Mouse (Mus musculus): Measurements from ENCODE around the gene Itgb3. TPM values are rescaled to one million over a fixed set of nuclear protein-coding genes. Genes with fewer than 3 reads are reported as not detected.

The Itgb3 gene
- polyA plus RNA-seq, 1 experiment from 2014 or later, result 0.91 TPM

DNA sequence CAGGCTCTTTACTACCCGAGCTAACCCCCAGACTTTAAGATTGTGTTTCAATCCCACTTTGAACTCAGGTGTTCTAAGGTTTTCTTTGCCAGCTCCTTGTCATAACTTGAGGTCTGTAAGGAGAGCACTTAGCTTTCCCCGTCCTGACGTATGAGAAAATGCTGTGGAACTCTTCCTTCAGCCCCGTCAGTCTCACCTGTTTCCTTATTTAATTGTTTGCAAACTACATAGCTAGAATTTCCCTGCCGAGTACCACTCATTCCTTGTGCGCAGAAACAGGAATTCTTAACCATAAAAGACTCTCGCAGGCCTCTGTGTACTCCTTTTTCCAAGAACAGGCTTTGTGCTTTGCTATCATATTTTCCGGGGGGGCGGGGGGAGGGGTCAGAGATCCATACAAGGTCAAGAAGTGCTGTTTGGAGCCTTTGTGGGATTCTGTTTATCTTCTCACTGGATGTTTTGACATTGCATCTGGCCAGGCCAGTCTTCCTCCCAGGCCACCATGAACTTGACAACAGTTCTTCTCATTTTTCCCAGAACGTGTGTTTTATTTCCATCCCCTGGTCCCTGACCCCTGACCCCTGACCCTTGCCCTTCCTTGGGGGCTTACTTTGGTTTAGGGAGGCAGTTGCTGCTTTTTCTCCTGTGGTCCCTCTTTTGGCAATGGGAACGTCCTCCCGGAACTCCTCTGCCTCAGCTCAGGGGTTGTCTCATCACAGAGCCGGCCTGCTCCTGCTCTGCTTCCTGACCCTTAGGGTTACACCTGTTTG, 15.5 kb upstream of the Itgb3 start:
- H3K4me1 ChIP-seq (replicated peaks; ENCODE audit: control insufficient read depth, insufficient read depth, low read length), result no peaks in the 10 kb centered on the region
- ATAC-seq, result no peak
- no peaks in the 10 kb centered on the region for H3K36me3 ChIP-seq (ENCODE audit: control insufficient read depth, insufficient read depth)
- no peak overlapping the region for H3K27ac ChIP-seq (ENCODE audit: low read length)
- H3K27me3 ChIP-seq (replicated peaks; ENCODE audit: control insufficient read depth, insufficient read depth, low read length), result no peaks in the 10 kb centered on the region
- H3K9ac ChIP-seq (replicated peaks; ENCODE audit: low read depth, low read length), result no peak overlapping the region
- peaks cover 3% of the 10 kb centered on the region; the same call in 1 of the 2 replicates for H3K9me3 ChIP-seq (ENCODE audit: control insufficient read depth, low read length)
- 82% methylated on average over 13 of the region's 13 CpGs for WGBS
- no peak overlapping the region for H3K4me3 ChIP-seq (replicated peaks; ENCODE audit: low read length)
- H3K4me2 ChIP-seq (ENCODE audit: low read length), result no peak overlapping the region

DNA sequence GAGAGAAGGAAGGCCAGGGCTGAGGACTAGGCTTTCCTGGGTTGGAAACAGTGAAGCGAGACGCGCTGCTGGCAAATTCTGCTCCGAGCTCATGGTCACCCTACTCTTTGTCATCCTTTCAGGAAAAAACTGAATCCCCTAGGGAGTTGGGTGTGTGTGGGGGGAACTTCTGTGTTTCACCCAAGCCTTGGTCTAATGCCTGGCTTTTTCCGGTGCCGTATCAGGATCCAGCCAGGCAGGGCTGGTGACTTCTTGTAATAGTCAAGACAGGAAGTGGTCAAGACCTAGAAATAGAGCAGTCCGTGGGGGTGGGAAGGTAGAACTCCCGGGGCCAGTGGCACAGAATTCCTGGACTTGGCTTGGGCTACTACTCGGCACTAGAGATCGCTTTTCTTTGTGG, 11.4 kb upstream of the Itgb3 start:
- H3K27me3 ChIP-seq (replicated peaks; ENCODE audit: control insufficient read depth, insufficient read depth, low read length), result no peaks in the 10 kb centered on the region
- H3K27ac ChIP-seq (ENCODE audit: low read length), result no peak overlapping the region
- no peak overlapping the region for H3K4me3 ChIP-seq (replicated peaks; ENCODE audit: low read length)
- H3K9me3 ChIP-seq (ENCODE audit: control insufficient read depth, low read length), result no peaks in the 10 kb centered on the region
- no peaks in the 10 kb centered on the region for H3K4me1 ChIP-seq (replicated peaks; ENCODE audit: control insufficient read depth, insufficient read depth, low read length)
- H3K9ac ChIP-seq (replicated peaks; ENCODE audit: low read depth, low read length), result no peak overlapping the region
- no peak overlapping the region for H3K4me2 ChIP-seq (ENCODE audit: low read length)
- ATAC-seq, result no peak
- H3K36me3 ChIP-seq (ENCODE audit: control insufficient read depth, insufficient read depth), result no peaks in the 10 kb centered on the region
- WGBS, result 84% methylated on average over 10 of the region's 10 CpGs

DNA sequence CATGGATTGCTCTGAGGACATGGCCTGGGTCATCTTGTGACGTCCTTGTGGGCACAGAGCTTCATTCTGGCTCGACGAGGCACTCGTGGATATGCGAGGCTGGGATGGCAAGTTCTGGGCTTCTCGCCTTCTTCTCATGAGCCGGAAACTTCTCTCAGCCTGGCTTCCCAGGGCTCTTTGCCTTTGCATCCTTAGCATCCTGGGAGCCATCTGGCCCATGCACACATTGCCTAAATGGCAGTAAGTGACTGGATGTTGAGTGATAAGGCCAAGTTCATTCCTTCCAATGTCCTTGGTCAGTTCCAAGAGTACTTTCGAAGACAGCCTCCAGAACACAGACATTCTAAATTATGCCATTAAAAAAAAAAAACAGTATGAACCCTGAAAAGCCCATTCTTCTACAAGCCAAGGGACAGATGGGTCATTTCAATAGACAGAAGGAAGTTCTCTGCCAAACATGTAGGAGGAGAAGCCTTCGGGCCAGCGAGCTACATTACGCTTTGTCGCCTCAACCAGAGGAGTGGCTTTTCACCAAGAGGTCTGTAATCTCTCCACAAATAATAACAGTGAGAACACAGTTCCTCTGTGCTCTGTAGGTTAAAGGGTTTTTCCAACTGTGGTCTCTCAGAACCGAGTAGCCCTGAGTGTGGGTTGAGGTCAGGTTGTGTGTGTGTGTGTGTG, 8.4 kb upstream of the Itgb3 start:
- H3K9ac ChIP-seq (replicated peaks; ENCODE audit: low read depth, low read length), result no peak overlapping the region
- H3K27me3 ChIP-seq (replicated peaks; ENCODE audit: control insufficient read depth, insufficient read depth, low read length), result no peaks in the 10 kb centered on the region
- no peaks in the 10 kb centered on the region for H3K36me3 ChIP-seq (ENCODE audit: control insufficient read depth, insufficient read depth)
- H3K27ac ChIP-seq (ENCODE audit: low read length), result no peak overlapping the region
- H3K4me1 ChIP-seq (replicated peaks; ENCODE audit: control insufficient read depth, insufficient read depth, low read length), result no peaks in the 10 kb centered on the region
- no peak for ATAC-seq
- no peaks in the 10 kb centered on the region for H3K9me3 ChIP-seq (ENCODE audit: control insufficient read depth, low read length)
- no peak overlapping the region for H3K4me2 ChIP-seq (ENCODE audit: low read length)
- 81% methylated on average over 13 of the region's 13 CpGs for WGBS
- no peak overlapping the region for H3K4me3 ChIP-seq (replicated peaks; ENCODE audit: low read length)

DNA sequence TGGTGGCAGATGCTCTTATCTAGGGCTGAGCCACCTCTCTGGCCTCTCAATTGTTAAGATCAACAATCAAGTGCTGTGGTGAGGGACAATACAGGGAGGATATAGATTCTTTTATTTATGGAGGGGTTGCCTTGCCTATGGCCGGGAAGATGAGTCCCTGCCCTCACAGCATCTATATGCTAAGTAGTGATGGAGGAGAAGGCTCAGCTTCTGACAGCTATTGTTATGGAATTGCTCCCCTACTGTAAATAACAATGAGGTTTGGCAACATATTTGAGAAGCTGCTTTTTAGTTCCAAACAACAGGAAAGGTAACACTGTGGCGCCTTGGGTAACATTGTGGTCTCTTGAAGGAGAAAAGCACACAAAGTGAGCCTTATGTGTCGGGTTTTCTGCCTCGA, 7.1 kb upstream of the Itgb3 start:
- Histone ChIP-seq H3K27ac (ENCODE audit: low read length) (no peak overlapping the region), H3K4me3 (replicated peaks; ENCODE audit: low read length) (no peak overlapping the region), H3K4me2 (ENCODE audit: low read length) (no peak overlapping the region), H3K9ac (replicated peaks; ENCODE audit: low read depth, low read length) (no peak overlapping the region), H3K4me1 (replicated peaks; ENCODE audit: control insufficient read depth, insufficient read depth, low read length) (no peaks in the 10 kb centered on the region), H3K9me3 (ENCODE audit: control insufficient read depth, low read length) (no peaks in the 10 kb centered on the region), H3K36me3 (ENCODE audit: control insufficient read depth, insufficient read depth) (no peaks in the 10 kb centered on the region), H3K27me3 (replicated peaks; ENCODE audit: control insufficient read depth, insufficient read depth, low read length) (no peaks in the 10 kb centered on the region)
- no peak for ATAC-seq
- 49% methylated on average over 4 of the region's 4 CpGs for WGBS

DNA sequence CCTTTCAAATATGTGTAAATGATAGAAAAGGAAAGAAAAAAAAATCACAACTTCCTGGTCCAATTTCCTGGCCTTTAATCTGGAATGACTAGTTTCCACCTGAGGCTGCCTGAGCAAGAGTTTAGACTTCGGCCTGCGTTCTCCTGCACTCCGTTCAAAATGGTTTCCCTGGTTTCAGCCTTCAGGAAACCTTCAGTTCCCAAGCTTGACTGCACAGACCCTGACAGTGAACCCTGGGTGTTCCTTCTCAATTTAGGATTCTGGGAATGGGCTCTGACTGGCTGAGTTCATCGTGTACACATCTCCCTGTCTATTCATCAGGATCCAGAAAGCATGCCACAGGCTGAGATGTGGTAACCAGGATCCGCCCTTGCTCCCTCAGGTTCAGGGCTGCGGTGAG, 3.6 kb upstream of the Itgb3 start:
- Histone ChIP-seq H3K27ac (ENCODE audit: low read length) (no peak overlapping the region), H3K36me3 (ENCODE audit: control insufficient read depth, insufficient read depth) (no peaks in the 10 kb centered on the region), H3K9ac (replicated peaks; ENCODE audit: low read depth, low read length) (no peak overlapping the region), H3K4me3 (replicated peaks; ENCODE audit: low read length) (no peak overlapping the region), H3K4me1 (replicated peaks; ENCODE audit: control insufficient read depth, insufficient read depth, low read length) (peaks cover 10% of the 10 kb centered on the region), H3K9me3 (ENCODE audit: control insufficient read depth, low read length) (no peaks in the 10 kb centered on the region), H3K27me3 (replicated peaks; ENCODE audit: control insufficient read depth, insufficient read depth, low read length) (peaks cover 11% of the 10 kb centered on the region), H3K4me2 (ENCODE audit: low read length) (no peak overlapping the region)
- no peak for ATAC-seq
- 52% methylated on average over 6 of the region's 6 CpGs for WGBS

DNA sequence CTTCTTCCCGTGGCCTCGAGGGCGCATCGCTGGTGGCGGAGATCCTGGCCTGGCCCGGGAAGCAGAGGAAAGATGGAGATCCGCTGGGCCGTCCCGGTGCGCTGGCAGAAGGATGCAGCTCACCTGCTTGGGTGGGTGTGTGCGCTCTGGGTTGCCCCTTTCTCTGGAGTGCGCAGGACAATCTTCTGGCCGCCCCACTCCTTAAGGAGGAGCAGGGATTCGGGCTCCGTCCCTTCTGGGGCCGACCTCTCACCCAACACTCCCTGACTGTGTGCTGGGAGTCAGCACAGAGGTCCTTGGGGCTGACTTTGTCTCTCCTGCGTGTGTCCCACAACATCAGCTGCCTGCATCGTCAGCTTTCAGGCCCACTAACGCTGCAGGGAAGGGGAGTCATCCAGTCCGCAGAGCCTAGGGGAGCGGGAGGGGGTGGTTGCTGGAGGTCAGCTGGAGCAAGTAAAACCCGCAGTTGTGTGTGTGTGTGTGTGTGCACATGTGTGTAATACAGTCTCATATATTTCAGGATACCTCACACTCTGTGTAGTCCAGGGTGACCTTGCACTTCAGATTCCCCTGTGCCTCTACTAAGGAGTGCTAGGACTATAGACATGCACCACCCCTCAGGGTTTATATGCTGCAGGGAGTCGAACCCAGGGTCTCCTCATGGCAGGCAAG, 585 bp downstream of the Itgb3 start:
- Histone ChIP-seq H3K36me3 (ENCODE audit: control insufficient read depth, insufficient read depth) (no peaks in the 10 kb centered on the region), H3K4me2 (ENCODE audit: low read length) (peak overlapping the region; percentile 93), H3K4me1 (replicated peaks; ENCODE audit: control insufficient read depth, insufficient read depth, low read length) (peaks cover 10% of the 10 kb centered on the region), H3K4me3 (replicated peaks; ENCODE audit: low read length) (peak overlapping the region; percentile 60), H3K9me3 (ENCODE audit: control insufficient read depth, low read length) (no peaks in the 10 kb centered on the region), H3K9ac (replicated peaks; ENCODE audit: low read depth, low read length) (peak overlapping the region; percentile 64), H3K27ac (ENCODE audit: low read length) (no peak overlapping the region), H3K27me3 (replicated peaks; ENCODE audit: control insufficient read depth, insufficient read depth, low read length) (peaks cover 13% of the 10 kb centered on the region)
- ATAC-seq, result no peak
- WGBS, result 3% methylated on average over 23 of the region's 23 CpGs

DNA sequence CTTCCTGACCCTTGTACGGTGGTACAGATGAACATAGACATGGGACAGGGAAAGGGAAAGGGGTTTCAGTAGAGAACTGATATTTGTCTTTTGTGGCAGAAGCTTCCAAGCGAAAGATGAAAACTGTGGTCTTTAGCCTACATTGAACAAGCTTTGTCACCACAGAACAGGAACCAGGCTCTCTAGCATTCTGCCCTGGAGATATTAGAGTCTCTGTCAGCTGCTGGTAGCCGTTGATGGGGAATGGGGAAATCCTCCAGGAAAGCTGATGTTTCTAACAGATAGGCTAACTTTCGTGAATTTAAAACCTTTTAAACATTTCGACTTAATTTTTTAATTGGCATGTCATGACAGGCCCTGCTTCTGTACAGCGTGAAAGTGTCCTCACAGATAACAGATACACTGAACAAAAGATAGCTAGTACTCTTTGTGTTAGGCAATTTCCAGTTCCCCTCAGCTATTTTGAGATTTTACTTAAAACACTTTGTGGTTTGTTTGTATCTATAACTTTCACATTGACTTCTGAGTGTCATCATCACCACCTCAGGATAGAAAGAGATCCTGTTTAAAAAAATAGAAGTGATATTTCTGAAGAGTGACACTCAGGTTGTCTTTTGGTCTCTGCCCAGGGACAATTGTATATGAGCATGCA, 1.4 kb downstream of the Itgb3 start:
- Histone ChIP-seq H3K4me3 (replicated peaks; ENCODE audit: low read length) (no peak overlapping the region), H3K9ac (replicated peaks; ENCODE audit: low read depth, low read length) (no peak overlapping the region), H3K9me3 (ENCODE audit: control insufficient read depth, low read length) (no peaks in the 10 kb centered on the region), H3K4me2 (ENCODE audit: low read length) (no peak overlapping the region), H3K36me3 (ENCODE audit: control insufficient read depth, insufficient read depth) (no peaks in the 10 kb centered on the region), H3K27ac (ENCODE audit: low read length) (no peak overlapping the region), H3K4me1 (replicated peaks; ENCODE audit: control insufficient read depth, insufficient read depth, low read length) (peaks cover 10% of the 10 kb centered on the region), H3K27me3 (replicated peaks; ENCODE audit: control insufficient read depth, insufficient read depth, low read length) (peaks cover 13% of the 10 kb centered on the region)
- no peak for ATAC-seq
- WGBS, result 70% methylated on average over 6 of the region's 6 CpGs

DNA sequence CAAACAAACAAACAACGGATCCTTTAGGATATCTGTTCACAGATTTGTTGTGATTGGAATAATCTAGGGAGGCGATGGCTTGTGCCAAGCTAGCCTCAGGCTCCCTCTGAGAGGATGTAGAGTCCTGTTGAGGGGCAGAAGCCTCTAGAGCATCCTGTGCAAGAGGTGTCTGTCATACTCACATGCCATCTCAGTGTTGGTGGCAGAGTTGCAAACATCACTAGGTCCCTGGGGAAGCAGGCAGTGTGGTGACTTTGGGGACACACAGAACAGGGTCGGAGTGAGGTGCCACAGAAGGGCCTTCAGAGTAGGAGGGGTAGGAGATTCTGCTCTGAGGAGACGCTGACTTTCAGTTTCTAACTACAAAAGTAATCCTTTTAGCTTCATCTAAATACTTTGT, 1.9 kb downstream of the Itgb3 start:
- peaks cover 13% of the 10 kb centered on the region for H3K27me3 ChIP-seq (replicated peaks; ENCODE audit: control insufficient read depth, insufficient read depth, low read length)
- H3K27ac ChIP-seq (ENCODE audit: low read length), result no peak overlapping the region
- H3K4me3 ChIP-seq (replicated peaks; ENCODE audit: low read length), result no peak overlapping the region
- no peak for ATAC-seq
- H3K4me2 ChIP-seq (ENCODE audit: low read length), result no peak overlapping the region
- H3K9me3 ChIP-seq (ENCODE audit: control insufficient read depth, low read length), result no peaks in the 10 kb centered on the region
- H3K9ac ChIP-seq (replicated peaks; ENCODE audit: low read depth, low read length), result no peak overlapping the region
- H3K4me1 ChIP-seq (replicated peaks; ENCODE audit: control insufficient read depth, insufficient read depth, low read length), result peaks cover 10% of the 10 kb centered on the region
- H3K36me3 ChIP-seq (ENCODE audit: control insufficient read depth, insufficient read depth), result no peaks in the 10 kb centered on the region
- WGBS, result 41% methylated on average over 4 of the region's 4 CpGs

DNA sequence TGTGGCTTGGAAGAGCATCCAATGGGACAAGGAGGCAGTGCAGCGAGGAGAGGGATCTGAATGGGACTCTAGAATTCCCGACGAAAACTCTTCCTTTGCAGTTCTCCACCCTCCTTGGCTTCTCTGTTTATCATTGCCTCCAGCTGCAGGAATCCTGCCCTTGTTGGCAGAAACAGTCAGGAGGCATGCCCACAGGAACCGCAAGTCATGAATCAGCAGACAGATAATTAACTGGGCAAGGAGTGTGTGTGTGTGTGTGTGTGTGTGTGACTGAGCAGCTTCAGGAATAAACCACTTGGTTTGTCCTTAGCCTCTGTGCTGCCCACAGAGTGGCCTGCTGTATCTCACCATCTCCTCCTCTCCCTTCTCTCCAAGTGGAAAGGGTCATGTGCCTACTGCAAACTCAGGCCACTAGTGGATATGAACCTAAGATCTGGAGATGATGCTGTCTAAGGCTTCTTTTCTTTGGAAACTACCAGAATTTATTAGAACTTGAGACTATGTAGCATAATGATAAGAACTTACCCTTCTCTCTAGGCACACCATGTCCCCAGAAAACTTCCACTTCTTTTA, 3.9 kb downstream of the Itgb3 start:
- H3K36me3 ChIP-seq (ENCODE audit: control insufficient read depth, insufficient read depth), result no peaks in the 10 kb centered on the region

More for the DNA sequence above, 3.9 kb downstream of the Itgb3 start:
- Histone ChIP-seq H3K9ac (replicated peaks; ENCODE audit: low read depth, low read length) (no peak overlapping the region), H3K4me3 (replicated peaks; ENCODE audit: low read length) (no peak overlapping the region), H3K4me2 (ENCODE audit: low read length) (no peak overlapping the region), H3K4me1 (replicated peaks; ENCODE audit: control insufficient read depth, insufficient read depth, low read length) (peaks cover 10% of the 10 kb centered on the region), H3K9me3 (ENCODE audit: control insufficient read depth, low read length) (no peaks in the 10 kb centered on the region), H3K27ac (ENCODE audit: low read length) (no peak overlapping the region), H3K27me3 (replicated peaks; ENCODE audit: control insufficient read depth, insufficient read depth, low read length) (peaks cover 13% of the 10 kb centered on the region)
- WGBS, result 60% methylated on average over 4 of the region's 4 CpGs
- ATAC-seq, result no peak

All from forebrain, embryonic 16.5 days (tissue).